Mouse (Mus musculus) lung, postnatal 0 days (tissue): ENCODE results near the gene Nhs.
A peak's percentile ranks its signal among the peaks of the same experiment; 100 is the strongest.

ENCODE experiments used
- CTCF ChIP-seq: IDR thresholded peaks from 2 replicates; pipeline ENCODE4 v1.5.1; 2016; ENCODE audit warnings: antibody characterized with exemption, mild to moderate bottlenecking
- EP300 ChIP-seq: IDR thresholded peaks from 2 replicates; pipeline ENCODE4 v1.6.1; 2016; ENCODE audit warnings: antibody characterized with exemption, mild to moderate bottlenecking, control low read depth

DNA sequence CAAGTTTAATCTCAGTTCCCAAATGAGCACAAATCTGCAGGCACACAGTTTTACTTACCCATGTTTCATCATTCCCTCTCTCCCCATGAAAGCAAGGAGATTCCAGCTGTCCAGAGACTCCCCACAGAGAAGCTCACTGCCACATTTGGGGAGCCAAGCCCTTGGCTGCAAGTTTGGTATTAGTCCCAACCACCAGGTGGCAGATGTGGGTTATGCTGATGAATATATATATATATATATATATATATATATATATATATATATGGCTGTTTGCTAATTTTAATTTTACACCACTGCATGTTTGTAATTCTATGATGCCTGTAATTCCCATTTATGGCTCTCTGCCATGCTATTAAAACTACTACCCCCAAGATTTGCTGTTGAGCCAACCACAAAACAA lies 286.0 kb downstream of the Nhs start:
- peak; percentile 45 for TF ChIP-seq CTCF
- TF ChIP-seq EP300 = no peak
